Mouse (Mus musculus) heart, postnatal 0 days (tissue): Measurements from ENCODE around the gene Uqcr10.

Experiments
- CTCF ChIP-seq: IDR thresholded peaks from 2 replicates; pipeline ENCODE4 v1.5.1; 2016; ENCODE audit warnings: antibody characterized with exemption, control low read depth, low read depth
- EP300 ChIP-seq: IDR thresholded peaks from 2 replicates; pipeline ENCODE4 v1.6.1; 2016; ENCODE audit warnings: antibody characterized with exemption, low read depth

- TF ChIP-seq CTCF: no peak
- no peak for TF ChIP-seq EP300
Observed at GRCm38 (mm10) chr11:4752836-4753235, 48.7 kb upstream of the Uqcr10 start.
